Mouse (Mus musculus) embryonic facial prominence, embryonic 12.5 days (tissue): ENCODE results near the gene Borcs8. TPM values are rescaled to one million over a fixed set of nuclear protein-coding genes. Genes with fewer than 3 reads are reported as not detected.
A peak's percentile ranks its signal among the peaks of the same experiment; 100 is the strongest.

ENCODE experiments used
- ATAC-seq: fragments of 200-750 bp; cut with Nextera tagmentation; 2 replicates; pipeline ENCODE4 v1.8.0; 2017; ENCODE audit not compliant: insufficient number of reproducible peaks, insufficient read depth, low FRiP score, low TSS enrichment
- H3K27ac ChIP-seq: fragments of 300-500 bp; sonication (generic); 2 replicates; pipeline ENCODE4 v1.5.1; 2016; ENCODE audit warnings: mild to moderate bottlenecking
- H3K27me3 ChIP-seq: fragments of 300-500 bp; sonication (generic); 2 replicates; pipeline ENCODE4 v1.6.1; 2016; ENCODE audit warnings: mild to moderate bottlenecking, moderate library complexity
- H3K36me3 ChIP-seq: fragments of 300-500 bp; sonication (generic); 2 replicates; pipeline ENCODE4 v1.6.1; 2016; ENCODE audit warnings: mild to moderate bottlenecking
- H3K4me1 ChIP-seq: fragments of 300-500 bp; sonication (generic); 2 replicates; pipeline ENCODE4 v1.6.1; 2016
- H3K4me2 ChIP-seq: fragments of 300-500 bp; sonication (generic); replicated peaks from 2 replicates; pipeline ENCODE4 v1.6.1; 2016; ENCODE audit warnings: mild to moderate bottlenecking, moderate library complexity
- H3K4me3 ChIP-seq: fragments of 300-500 bp; sonication (generic); 2 replicates; pipeline ENCODE4 v1.5.1; 2016; ENCODE audit warnings: mild to moderate bottlenecking
- H3K9ac ChIP-seq: fragments of 300-500 bp; sonication (generic); 2 replicates; pipeline ENCODE4 v1.6.1; 2016; ENCODE audit warnings: mild to moderate bottlenecking, moderate library complexity
- H3K9me3 ChIP-seq: fragments of 300-500 bp; sonication (generic); 2 replicates; pipeline ENCODE4 v1.6.1; 2016; ENCODE audit warnings: mild to moderate bottlenecking, moderate library complexity
- whole genome bisulfite sequencing: fragments of 180-500 bp; shearing (Covaris S2); methylation state at CpG from one replicate; pipeline ENCODE4 v1.1.7; 2016; 5-methylcytosine and 5-hydroxymethylcytosine counted together
- polyA plus RNA-seq: library from polyadenylated mRNA; unstranded; fragments of >200 nt; fragmentation: Nextera tagmentation; extraction: Ambion mirVana; gene quantifications from 2 replicates; pipeline ENCODE4 v1.2.1, GENCODE M21; 2016

Gene Borcs8
- polyA plus RNA-seq, 1 experiment from 2014 or later: 46.7 TPM

DNA sequence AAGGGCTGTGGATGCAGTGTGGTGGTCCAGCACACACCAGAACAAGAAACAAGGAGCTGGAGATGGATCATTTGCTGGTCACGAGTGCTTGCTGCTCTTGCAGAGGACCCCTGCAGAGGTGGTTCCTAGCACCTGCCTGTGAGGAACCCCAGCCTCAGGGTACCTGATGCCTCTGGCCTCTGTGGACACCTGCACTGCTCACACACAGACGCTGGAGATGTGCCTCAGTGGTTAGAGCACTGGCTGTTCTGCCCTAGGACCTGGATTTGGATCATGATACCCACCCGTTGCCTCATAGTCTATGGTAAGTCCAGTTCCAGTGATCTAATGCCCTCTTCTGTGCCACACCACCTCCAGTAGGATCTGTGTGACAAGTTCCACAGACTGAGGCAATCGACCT lies 2.7 kb upstream of the Borcs8 start:
- H3K4me2 ChIP-seq: no peak overlapping the region
- H3K27me3 ChIP-seq: no peaks in the 10 kb centered on the region
- H3K36me3 ChIP-seq: peaks cover 44% of the 10 kb centered on the region
- H3K4me1 ChIP-seq: peaks cover 22% of the 10 kb centered on the region
- no peak for ATAC-seq
- no peak overlapping the region for H3K27ac ChIP-seq
- no peak overlapping the region for H3K9ac ChIP-seq
- H3K4me3 ChIP-seq: no peak overlapping the region
- H3K9me3 ChIP-seq: no peaks in the 10 kb centered on the region
- WGBS: 90% methylated on average over 4 of the region's 4 CpGs

DNA sequence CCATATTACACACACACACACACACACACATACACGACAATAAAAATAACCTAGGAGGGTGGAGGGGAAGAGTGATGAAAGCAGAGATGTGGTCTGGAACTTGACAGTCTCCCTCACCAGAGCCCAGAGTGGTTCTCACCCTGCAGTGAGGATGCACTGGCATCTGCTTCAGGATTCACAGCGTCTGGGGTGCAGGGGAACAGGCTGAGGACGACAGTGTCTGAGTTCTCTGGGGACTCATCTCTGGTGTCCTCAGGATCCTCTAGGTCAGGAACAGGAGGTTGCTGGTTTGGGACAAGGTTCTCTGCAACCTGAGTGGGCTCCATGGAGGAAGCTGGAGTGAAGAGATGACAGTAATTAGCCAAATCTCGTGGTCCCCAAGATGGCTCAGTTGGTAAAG lies 1.4 kb upstream of the Borcs8 start:
- 79% methylated on average over 4 of the region's 4 CpGs for WGBS
- Histone ChIP-seq H3K4me2 (peak overlapping the region; percentile 82), H3K4me3 (peak overlapping the region; percentile 81), H3K4me1 (peaks cover 18% of the 10 kb centered on the region), H3K36me3 (peaks cover 47% of the 10 kb centered on the region), H3K9ac (peak overlapping the region; percentile 47; the same call in 1 of the 2 replicates), H3K27me3 (no peaks in the 10 kb centered on the region), H3K27ac (no peak overlapping the region), H3K9me3 (no peaks in the 10 kb centered on the region)
- ATAC-seq: no peak

DNA sequence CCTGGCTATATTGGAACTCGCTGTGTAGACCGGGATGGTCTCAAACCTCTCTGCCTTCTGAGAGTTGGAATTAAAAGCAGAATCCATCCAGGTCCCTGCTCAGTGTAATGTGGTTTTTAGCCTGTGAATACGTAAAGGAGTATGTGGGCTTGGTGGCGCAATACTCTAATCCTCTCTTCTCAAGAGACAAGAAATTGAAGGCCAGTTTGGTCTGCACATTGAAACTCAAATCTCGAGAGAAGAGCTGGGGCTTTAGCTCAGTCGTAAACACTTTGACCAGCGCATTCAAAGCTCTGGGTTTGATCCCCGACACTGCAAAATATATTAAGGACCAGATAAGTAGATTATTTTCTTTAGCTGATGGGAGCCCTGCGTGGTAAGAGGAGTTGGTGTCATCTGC lies 682 bp downstream of the Borcs8 start:
- Histone ChIP-seq H3K27me3 (no peaks in the 10 kb centered on the region), H3K4me2 (peak overlapping the region; percentile 82), H3K27ac (peak overlapping the region; percentile 85), H3K4me1 (peaks cover 18% of the 10 kb centered on the region), H3K4me3 (peak overlapping the region; percentile 81), H3K9ac (peak overlapping the region; percentile 81), H3K36me3 (peaks cover 47% of the 10 kb centered on the region), H3K9me3 (no peaks in the 10 kb centered on the region)
- WGBS: 11% methylated on average over 9 of the region's 9 CpGs
- no peak for ATAC-seq

DNA sequence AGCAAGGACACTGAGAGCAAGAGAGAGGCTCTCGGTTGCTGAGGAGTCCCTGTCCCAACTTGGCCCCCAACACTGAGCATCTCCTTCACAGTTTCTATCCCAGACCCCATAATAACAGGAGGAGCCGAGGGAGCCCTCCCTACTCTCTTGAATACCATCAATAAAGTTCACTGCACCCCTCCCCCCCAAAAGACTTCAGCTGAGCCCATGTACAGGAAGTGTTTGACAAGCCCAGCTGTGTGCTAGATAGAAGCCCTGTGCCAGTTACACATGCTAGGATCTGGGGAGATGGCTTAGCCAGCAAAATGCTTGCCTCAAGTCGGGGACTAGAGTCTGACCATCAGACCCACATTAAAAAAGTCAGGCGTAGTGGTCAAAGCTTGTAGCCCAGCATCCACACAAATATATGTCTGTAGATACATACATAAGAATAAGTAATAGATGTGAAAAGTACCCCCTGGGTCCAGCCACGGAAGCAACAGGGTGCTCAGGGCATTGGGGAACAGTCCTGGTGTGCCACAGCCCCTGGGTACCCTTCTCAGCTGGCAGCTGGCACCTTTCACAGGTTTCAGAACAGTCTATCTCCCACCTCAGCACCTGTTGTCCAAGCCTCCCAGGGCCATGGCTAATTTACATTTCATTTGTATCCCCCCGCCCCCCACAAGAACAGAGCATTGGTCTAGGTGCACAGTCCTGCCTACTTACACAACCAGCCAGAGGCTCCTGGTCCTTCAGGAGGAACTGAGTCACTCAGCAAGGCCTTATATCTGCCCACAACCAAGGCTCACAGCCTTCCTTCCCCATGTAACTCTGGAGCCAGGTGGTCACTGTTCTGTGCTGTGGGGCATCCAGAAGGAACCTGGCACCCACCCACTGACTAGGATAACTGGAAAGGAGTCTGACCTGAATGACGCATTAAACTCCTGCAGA lies 8.6 kb downstream of the Borcs8 start:
- H3K4me1 ChIP-seq: peaks cover 10% of the 10 kb centered on the region
- no peak overlapping the region for H3K4me3 ChIP-seq
- no peak overlapping the region for H3K27ac ChIP-seq
- no peak overlapping the region for H3K4me2 ChIP-seq
- H3K27me3 ChIP-seq: no peaks in the 10 kb centered on the region
- ATAC-seq: no peak
- H3K36me3 ChIP-seq: peaks cover 44% of the 10 kb centered on the region
- H3K9ac ChIP-seq: no peak overlapping the region
- 87% methylated on average over 7 of the region's 7 CpGs for WGBS
- H3K9me3 ChIP-seq: no peaks in the 10 kb centered on the region

DNA sequence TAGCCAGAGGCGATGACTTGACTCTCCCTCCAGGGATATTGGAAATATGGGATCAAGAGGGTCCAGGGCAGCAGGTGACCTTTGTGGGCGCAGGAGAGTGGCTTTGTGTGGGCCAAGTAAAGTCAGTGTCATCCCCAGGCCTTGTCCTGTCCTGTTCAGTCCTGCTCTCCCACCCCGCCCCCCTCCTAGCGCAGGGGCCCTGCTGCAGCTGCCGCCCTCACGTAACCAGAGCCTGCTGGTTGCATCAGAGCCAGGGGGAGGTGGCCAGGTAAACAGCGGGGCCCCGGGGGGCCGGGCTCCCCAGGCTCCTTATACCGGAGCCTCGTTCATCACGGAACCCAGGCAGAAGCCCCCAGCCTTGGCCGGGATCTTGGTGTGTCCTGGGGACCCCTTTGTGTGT lies 10.9 kb downstream of the Borcs8 start:
- H3K27me3 ChIP-seq: no peaks in the 10 kb centered on the region; the same call in 1 of the 2 replicates
- peaks cover 22% of the 10 kb centered on the region for H3K36me3 ChIP-seq
- H3K4me1 ChIP-seq: peaks cover 10% of the 10 kb centered on the region
- ATAC-seq: no peak
- H3K9ac ChIP-seq: no peak overlapping the region
- WGBS: 12% methylated on average over 13 of the region's 13 CpGs
- H3K4me3 ChIP-seq: no peak overlapping the region
- no peaks in the 10 kb centered on the region for H3K9me3 ChIP-seq
- H3K4me2 ChIP-seq: peak overlapping the region; percentile 29; the same call in 1 of the 2 replicates
- no peak overlapping the region for H3K27ac ChIP-seq

DNA sequence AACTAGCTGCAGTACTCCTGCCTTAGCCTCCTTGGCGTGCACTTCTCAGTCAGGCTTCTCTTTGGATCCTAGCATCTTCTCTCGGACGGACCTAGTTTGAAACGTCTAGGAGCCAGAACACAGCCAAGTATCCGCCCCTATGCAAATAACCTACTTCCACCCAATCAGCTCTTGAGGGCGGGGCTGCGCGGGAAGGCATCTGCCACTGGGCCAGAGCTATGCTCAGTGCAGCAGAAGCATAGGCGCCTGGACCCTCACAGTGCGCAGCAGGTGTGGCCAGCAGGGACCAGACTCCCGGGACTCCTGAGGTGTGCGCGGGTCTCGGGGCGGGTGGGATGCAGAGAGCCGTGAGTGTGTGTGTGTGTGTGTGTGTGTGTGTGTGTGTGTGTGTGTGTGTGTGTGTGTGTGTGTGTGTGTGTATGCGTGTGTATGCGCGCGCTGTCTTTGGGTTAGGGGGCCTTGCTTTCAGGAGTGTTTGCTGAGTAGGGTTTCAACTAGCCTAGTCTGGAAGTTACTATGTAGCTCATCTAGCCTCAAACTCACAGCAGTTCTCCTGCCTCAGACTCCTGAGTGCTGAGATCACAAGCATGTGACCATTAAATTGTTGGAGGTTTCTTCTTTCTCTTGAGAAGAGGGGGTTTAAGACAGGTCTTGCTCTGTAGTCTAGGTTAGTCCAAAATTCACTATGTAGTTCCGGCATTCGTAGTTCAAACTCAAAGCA lies 13.4 kb downstream of the Borcs8 start:
- peaks cover 11% of the 10 kb centered on the region for H3K27me3 ChIP-seq
- peak overlapping the region; percentile 14; the same call in 1 of the 2 replicates for H3K4me3 ChIP-seq
- WGBS: 11% methylated on average over 19 of the region's 22 CpGs
- peak; percentile 95 for ATAC-seq
- peak overlapping the region; percentile 40 for H3K4me2 ChIP-seq
- H3K4me1 ChIP-seq: peaks cover 10% of the 10 kb centered on the region
- no peaks in the 10 kb centered on the region for H3K9me3 ChIP-seq
- no peaks in the 10 kb centered on the region for H3K36me3 ChIP-seq
- no peak overlapping the region for H3K27ac ChIP-seq
- no peak overlapping the region; the same call in 1 of the 2 replicates for H3K9ac ChIP-seq

DNA sequence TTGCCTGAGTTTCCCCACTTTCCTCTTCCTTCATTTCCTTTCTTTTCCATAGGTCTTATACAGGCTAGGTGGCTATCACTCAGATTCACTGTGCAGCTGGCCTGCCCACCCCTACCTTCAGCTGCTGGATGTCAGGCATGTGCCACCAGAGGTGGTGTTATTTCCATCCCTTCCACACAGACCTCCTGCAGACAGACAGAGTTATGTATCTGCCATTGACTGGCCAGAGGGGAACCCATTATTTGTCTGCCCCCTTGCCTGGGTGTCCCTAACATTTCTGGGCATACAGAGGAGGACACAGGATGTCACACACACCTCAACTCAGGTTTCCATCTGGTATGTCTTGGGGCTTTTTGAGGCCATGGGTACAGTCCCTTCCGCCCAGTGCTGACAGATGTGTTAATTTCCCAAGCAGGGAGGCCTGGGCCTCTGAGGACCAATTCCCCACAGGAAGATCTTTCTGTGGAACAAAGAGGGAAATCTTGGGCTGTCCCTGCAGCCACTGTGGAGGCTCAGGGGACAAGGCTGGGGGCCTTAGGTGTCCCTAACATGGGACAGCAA lies 18.0 kb downstream of the Borcs8 start:
- Histone ChIP-seq H3K27ac (no peak overlapping the region), H3K36me3 (no peaks in the 10 kb centered on the region), H3K4me3 (no peak overlapping the region), H3K4me1 (peaks cover 13% of the 10 kb centered on the region), H3K4me2 (no peak overlapping the region), H3K27me3 (peaks cover 15% of the 10 kb centered on the region), H3K9me3 (no peaks in the 10 kb centered on the region), H3K9ac (no peak overlapping the region)
- 89% methylated on average over 1 of the region's 1 CpGs for WGBS
- ATAC-seq: no peak

DNA sequence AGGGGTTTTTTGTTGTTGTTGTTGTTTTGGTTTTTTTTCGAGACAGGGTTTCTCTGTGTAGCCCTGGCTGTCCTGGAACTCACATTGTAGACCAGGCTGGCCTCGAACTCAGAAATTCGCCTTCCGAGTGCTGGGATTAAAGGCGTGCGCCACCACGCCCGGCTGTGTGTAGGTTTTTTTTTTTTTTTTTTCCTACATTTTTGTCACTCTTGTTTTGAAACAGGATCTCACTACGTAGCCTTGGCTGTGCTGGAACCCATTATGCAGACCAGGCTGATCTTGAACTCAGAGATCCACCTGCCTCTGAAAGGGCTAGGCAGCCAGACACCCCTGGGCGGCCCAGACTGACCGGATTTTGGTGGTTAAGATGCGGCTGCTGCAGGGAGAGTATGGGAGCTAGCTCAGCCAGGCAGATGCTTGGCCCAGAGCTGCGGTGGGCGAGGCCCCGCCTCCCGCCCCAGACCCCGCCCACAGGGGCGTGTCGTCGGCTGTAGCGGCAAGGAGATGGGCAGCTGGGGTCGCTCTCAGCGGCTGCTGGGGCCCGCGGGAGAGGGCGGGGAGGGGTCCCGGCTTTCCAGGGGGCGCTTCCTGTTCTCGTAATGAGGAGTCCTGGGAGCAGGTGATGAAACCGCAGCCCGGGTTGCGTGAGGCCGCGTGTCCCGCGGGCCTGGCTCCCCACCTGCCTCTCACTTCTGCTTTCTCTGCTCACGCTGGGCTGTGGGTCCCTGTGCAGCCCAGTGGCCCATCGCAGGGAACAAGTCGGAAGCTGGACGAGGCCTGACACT lies 19.0 kb downstream of the Borcs8 start:
- Histone ChIP-seq H3K4me2 (peak overlapping the region; percentile 78), H3K4me3 (peak overlapping the region; percentile 45), H3K36me3 (no peaks in the 10 kb centered on the region), H3K27me3 (peaks cover 15% of the 10 kb centered on the region), H3K9me3 (no peaks in the 10 kb centered on the region), H3K27ac (no peak overlapping the region), H3K9ac (peak overlapping the region; percentile 67), H3K4me1 (peaks cover 7% of the 10 kb centered on the region; the same call in 1 of the 2 replicates)
- WGBS: 10% methylated on average over 40 of the region's 40 CpGs
- peak; percentile 78 for ATAC-seq

DNA sequence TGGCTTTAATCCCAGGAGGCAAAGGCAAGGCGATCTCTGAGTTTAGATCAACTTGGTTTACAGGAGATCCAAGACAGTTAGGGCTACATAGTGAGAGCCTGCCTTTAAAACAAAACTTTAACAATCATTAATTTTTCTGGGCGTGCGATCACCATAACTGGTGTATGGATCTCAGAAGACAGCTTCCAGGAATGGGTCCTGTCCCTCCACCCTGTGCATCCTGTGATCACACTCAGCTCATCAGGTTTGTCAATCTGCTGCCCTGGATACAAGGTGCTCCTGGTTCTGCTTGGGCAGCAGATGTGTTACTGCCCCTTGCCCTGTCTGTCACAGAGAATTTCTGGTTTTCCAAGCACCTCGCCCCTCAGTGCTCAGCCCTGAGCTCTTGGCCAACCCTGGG lies 19.9 kb downstream of the Borcs8 start:
- no peaks in the 10 kb centered on the region for H3K36me3 ChIP-seq
- WGBS: 79% methylated on average over 4 of the region's 4 CpGs
- no peak overlapping the region for H3K27ac ChIP-seq
- ATAC-seq: no peak
- no peaks in the 10 kb centered on the region for H3K9me3 ChIP-seq
- H3K27me3 ChIP-seq: peaks cover 15% of the 10 kb centered on the region; the same call in 1 of the 2 replicates
- no peak overlapping the region for H3K4me2 ChIP-seq
- no peak overlapping the region for H3K4me3 ChIP-seq
- peaks cover 7% of the 10 kb centered on the region; the same call in 1 of the 2 replicates for H3K4me1 ChIP-seq
- H3K9ac ChIP-seq: no peak overlapping the region

DNA sequence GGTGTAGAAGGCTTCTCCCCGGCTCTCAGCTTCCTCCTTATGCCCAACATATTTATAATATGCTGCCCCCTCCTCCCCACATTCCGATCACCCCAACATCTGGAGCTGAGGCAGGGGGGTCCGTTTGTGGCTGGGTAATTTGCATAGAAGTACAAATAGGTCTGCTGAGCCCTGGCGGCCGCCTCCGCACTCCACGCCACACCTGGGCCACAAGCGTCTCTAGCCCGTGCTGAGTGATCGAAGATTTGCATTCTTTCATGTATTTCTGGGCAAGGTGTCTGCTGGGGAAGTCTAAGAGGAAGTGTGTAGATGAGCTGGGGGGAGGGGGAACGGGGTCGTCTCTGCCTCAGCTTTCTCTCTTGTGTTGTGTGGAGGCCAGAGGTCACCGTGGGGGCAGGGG lies 20.7 kb downstream of the Borcs8 start:
- Histone ChIP-seq H3K4me2 (no peak overlapping the region), H3K4me1 (peaks cover 7% of the 10 kb centered on the region; the same call in 1 of the 2 replicates), H3K27ac (no peak overlapping the region), H3K9me3 (no peaks in the 10 kb centered on the region), H3K36me3 (no peaks in the 10 kb centered on the region), H3K4me3 (no peak overlapping the region), H3K9ac (no peak overlapping the region), H3K27me3 (peaks cover 19% of the 10 kb centered on the region)
- 63% methylated on average over 13 of the region's 13 CpGs for WGBS
- ATAC-seq: no peak

DNA sequence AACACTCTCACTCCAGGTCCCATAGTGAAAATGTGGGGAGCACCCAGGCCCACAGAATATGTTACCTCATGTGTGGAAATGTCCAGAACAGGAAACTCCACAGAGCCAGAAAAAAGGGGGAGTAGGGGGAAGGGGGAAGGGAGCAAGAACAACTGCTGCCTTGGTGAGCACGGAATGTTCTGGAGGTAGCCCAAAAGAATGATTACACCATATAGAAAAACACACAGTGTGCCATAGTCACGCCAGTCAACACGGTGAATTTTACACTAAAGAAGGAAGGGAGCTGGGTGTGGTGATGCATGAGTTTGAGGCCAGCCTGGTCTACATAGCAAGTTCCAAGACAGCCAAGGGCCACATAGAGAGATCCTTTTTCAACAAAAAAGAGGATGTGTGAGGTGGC lies 24.0 kb downstream of the Borcs8 start:
- Histone ChIP-seq H3K27ac (no peak overlapping the region), H3K27me3 (peaks cover 23% of the 10 kb centered on the region), H3K4me1 (peaks cover 6% of the 10 kb centered on the region; the same call in 1 of the 2 replicates), H3K9ac (no peak overlapping the region), H3K9me3 (no peaks in the 10 kb centered on the region), H3K4me3 (no peak overlapping the region), H3K4me2 (no peak overlapping the region), H3K36me3 (no peaks in the 10 kb centered on the region)
- 85% methylated on average over 3 of the region's 3 CpGs for WGBS
- no peak for ATAC-seq
